ENCODE assay signal across 10 mouse cellular contexts in genomic region chr11:59746614-59747013, GRCm38 (mm10). TPM values are rescaled to one million over a fixed set of nuclear protein-coding genes. Genes with fewer than 3 reads are reported as not detected.
DNase-seq lines count a peak whose midpoint lies in the region; ATAC-seq and TF ChIP-seq lines count a peak whose summit lies in the region.
"Had no signal": no experiment of that assay in that cellular context is flagged by ENCODE, and none has a peak within 500 bp of the region (broad histone marks: within the 10 kb centered on the region; RNA-seq: fewer than 3 reads in every experiment).

No protein-coding gene starts in this region.

- peak; percentile 55 for DNase-seq in hindbrain, embryonic 14.5 days (ENCODE audit: low spot score)
- DNase-seq in T-cell, adult 2 months (ENCODE audit: low spot score), result peak; percentile 5
- DNase-seq in forelimb bud, embryonic 11.5 days (ENCODE audit: low read depth, low spot score), result peak; percentile 5
- peak; percentile 85 for DNase-seq in lung, embryonic 14.5 days
- peak; percentile 61 for DNase-seq in thymus, postnatal 0 days (ENCODE audit: low spot score)

- H3K79me2 ChIP-seq in C2C12 (ENCODE audit: control insufficient read depth, insufficient read depth), result no peaks in the 10 kb centered on the region

- WGBS in hindbrain, embryonic 14.5 days, result 89% methylated on average over 2 of the region's 2 CpGs
- WGBS in hindbrain, embryonic 16.5 days, result 91% methylated on average over 2 of the region's 2 CpGs
- WGBS in lung, embryonic 14.5 days, result 83% methylated on average over 2 of the region's 2 CpGs
- WGBS in neural tube, embryonic 15.5 days, result 93% methylated on average over 2 of the region's 2 CpGs

- TF ChIP-seq CTCF in C2C12 (IDR thresholded peaks at IDR 0.05; ENCODE audit: control insufficient read depth, insufficient read depth, insufficient read length), result peak; percentile 11
- peak; percentile 81 for TF ChIP-seq CTCF in lung, embryonic 14.5 days (IDR thresholded peaks at IDR 0.05; ENCODE audit: low read depth)

- H3K79me3 ChIP-seq in C2C12 (ENCODE audit: low read depth), result no peaks in the 10 kb centered on the region

- no peak for ATAC-seq in hindbrain, embryonic 14.5 days (ENCODE audit: low FRiP score)
- ATAC-seq in hindbrain, embryonic 16.5 days, result no peak
- ATAC-seq in lung, embryonic 14.5 days (ENCODE audit: insufficient read depth), result no peak
- no peak for ATAC-seq in neural tube, embryonic 15.5 days (ENCODE audit: low FRiP score)

- H3K9ac ChIP-seq in hindbrain, embryonic 14.5 days, result no peak overlapping the region
- H3K9ac ChIP-seq in hindbrain, embryonic 16.5 days (ENCODE audit: low read depth, low read length), result no peak overlapping the region
- H3K9ac ChIP-seq in lung, embryonic 14.5 days, result no peak overlapping the region
- H3K9ac ChIP-seq in neural tube, embryonic 15.5 days (replicated peaks), result no peak overlapping the region

- no peaks in the 10 kb centered on the region for H3K4me1 ChIP-seq in hindbrain, embryonic 14.5 days (replicated peaks; ENCODE audit: control insufficient read depth, insufficient read depth, low read length)
- H3K4me1 ChIP-seq in hindbrain, embryonic 16.5 days (ENCODE audit: control insufficient read depth, insufficient read depth, low read depth, low read length), result no peaks in the 10 kb centered on the region
- no peaks in the 10 kb centered on the region for H3K4me1 ChIP-seq in lung, embryonic 14.5 days (ENCODE audit: insufficient read depth)
- H3K4me1 ChIP-seq in neural tube, embryonic 15.5 days, result no peaks in the 10 kb centered on the region

- H3K27me3 ChIP-seq in hindbrain, embryonic 14.5 days (ENCODE audit: control insufficient read depth, insufficient read depth, low read length), result no peaks in the 10 kb centered on the region
- no peaks in the 10 kb centered on the region for H3K27me3 ChIP-seq in hindbrain, embryonic 16.5 days (replicated peaks; ENCODE audit: control insufficient read depth, insufficient read depth, low read length)
- no peaks in the 10 kb centered on the region for H3K27me3 ChIP-seq in C2C12 (ENCODE audit: control insufficient read depth, insufficient read depth, insufficient read length)
- H3K27me3 ChIP-seq in lung, embryonic 14.5 days (ENCODE audit: insufficient read depth, low read length), result no peaks in the 10 kb centered on the region
- no peaks in the 10 kb centered on the region for H3K27me3 ChIP-seq in neural tube, embryonic 15.5 days (replicated peaks)

- no peaks in the 10 kb centered on the region for H3K9me3 ChIP-seq in hindbrain, embryonic 14.5 days (ENCODE audit: control insufficient read depth, low read length)
- no peaks in the 10 kb centered on the region for H3K9me3 ChIP-seq in hindbrain, embryonic 16.5 days (ENCODE audit: control insufficient read depth, low read length)
- no peaks in the 10 kb centered on the region for H3K9me3 ChIP-seq in lung, embryonic 14.5 days (ENCODE audit: low read depth, low read length)
- H3K9me3 ChIP-seq in neural tube, embryonic 15.5 days (replicated peaks), result no peaks in the 10 kb centered on the region

- H3K4me2 ChIP-seq in hindbrain, embryonic 14.5 days (replicated peaks), result no peak overlapping the region
- no peak overlapping the region for H3K4me2 ChIP-seq in hindbrain, embryonic 16.5 days (ENCODE audit: low read length)
- no peak overlapping the region for H3K4me2 ChIP-seq in lung, embryonic 14.5 days
- H3K4me2 ChIP-seq in neural tube, embryonic 15.5 days, result no peak overlapping the region

- no peak overlapping the region for H3K4me3 ChIP-seq in hindbrain, embryonic 14.5 days (replicated peaks; ENCODE audit: low read length)
- H3K4me3 ChIP-seq in hindbrain, embryonic 16.5 days (ENCODE audit: low read length), result no peak overlapping the region
- H3K4me3 ChIP-seq in C2C12 (ENCODE audit: insufficient read depth, poor library complexity, severe bottlenecking), result no peak overlapping the region
- H3K4me3 ChIP-seq in lung, embryonic 14.5 days (ENCODE audit: low read depth, low read length), result no peak overlapping the region
- H3K4me3 ChIP-seq in neural tube, embryonic 15.5 days (replicated peaks), result no peak overlapping the region
- H3K4me3 ChIP-seq: erythroblast, embryonic 14.5 days had no signal

- peaks cover 79% of the 10 kb centered on the region for H3K36me3 ChIP-seq in hindbrain, embryonic 14.5 days (replicated peaks; ENCODE audit: control insufficient read depth, insufficient read depth)
- H3K36me3 ChIP-seq in hindbrain, embryonic 16.5 days (ENCODE audit: control insufficient read depth, insufficient read depth, low read length), result peaks cover 43% of the 10 kb centered on the region
- H3K36me3 ChIP-seq in C2C12 (ENCODE audit: control insufficient read depth, insufficient read depth), result peaks cover 79% of the 10 kb centered on the region
- H3K36me3 ChIP-seq in lung, embryonic 14.5 days (ENCODE audit: insufficient read depth), result peaks cover 81% of the 10 kb centered on the region
- peaks cover 66% of the 10 kb centered on the region for H3K36me3 ChIP-seq in neural tube, embryonic 15.5 days

- H3K27ac ChIP-seq in hindbrain, embryonic 14.5 days, result no peak overlapping the region
- no peak overlapping the region for H3K27ac ChIP-seq in hindbrain, embryonic 16.5 days (ENCODE audit: low read depth, low read length)
- H3K27ac ChIP-seq in lung, embryonic 14.5 days (ENCODE audit: low read depth), result no peak overlapping the region
- no peak overlapping the region for H3K27ac ChIP-seq in neural tube, embryonic 15.5 days (replicated peaks)
- H3K27ac ChIP-seq: macrophage had no signal

- H3ac ChIP-seq in C2C12 (ENCODE audit: control insufficient read depth, insufficient read length, low read depth), result no peak overlapping the region

TF ChIP-seq in C2C12, 6 proteins besides CTCF, POLR2A, EP300 and RAD21:
- no peak for TF ChIP-seq MYOD1 (IDR thresholded peaks at IDR 0.05; ENCODE audit: control insufficient read depth, insufficient read length, low read depth)
- TF ChIP-seq CEBPB (IDR thresholded peaks at IDR 0.05; ENCODE audit: low read depth), result no peak
- no peak for TF ChIP-seq USF1 (IDR thresholded peaks at IDR 0.05; ENCODE audit: low read depth)
- TF ChIP-seq FOSL1 (IDR thresholded peaks at IDR 0.05; ENCODE audit: insufficient read depth, low read length, poor library complexity, severe bottlenecking), result no peak

RNA-seq across cellular contexts. Expression of gene Pld6, which starts 40.8 kb away (rescaled TPM):
- polyA plus RNA-seq in hindbrain, embryonic 14.5 days (2014; fragmentation: Nextera tagmentation; extraction: Ambion mirVana), result 4.3 and 5.2 TPM in 2 replicates
- 21.3 and 25.2 TPM in 2 replicates for polyA plus RNA-seq in hindbrain, embryonic 16.5 days (2015; fragmentation: Nextera tagmentation; extraction: Ambion mirVana)
- polyA plus RNA-seq in C2C12 (2012; fragmentation: generic; extraction: Trizol), result 0.02 TPM
- 1.8 and 2.3 TPM in 2 replicates for polyA plus RNA-seq in lung, embryonic 14.5 days (2014; fragmentation: Nextera tagmentation; extraction: Ambion mirVana)
- polyA plus RNA-seq in thymus, postnatal 0 days (2015; fragmentation: Nextera tagmentation; extraction: Ambion mirVana), result 1.4 and 1.6 TPM in 2 replicates
- polyA plus RNA-seq in neural tube, embryonic 15.5 days (2015; fragmentation: Nextera tagmentation; extraction: Ambion mirVana), result 17.2 and 19.6 TPM in 2 replicates
- polyA plus RNA-seq: erythroblast, embryonic 14.5 days; macrophage had no signal

Comparison
In these comparisons a context has a peak if more than half of its experiments do, and no peak if none do; other contexts are left out.
1. DNase-seq: peak in every context shown above with its lines; median percentile 85 in lung, embryonic 14.5 days; 61 in thymus, postnatal 0 days; 55 in hindbrain, embryonic 14.5 days; 5 in T-cell, adult 2 months; 5 in forelimb bud, embryonic 11.5 days.